Mouse (Mus musculus) lung, adult 2 months (tissue): ENCODE results near the gene Zfp358.

Source experiments
- CTCF ChIP-seq: fragments of 200-500 bp; IDR thresholded peaks from 2 replicates; pipeline ENCODE4 v1.5.1; 2011; ENCODE audit warnings: mild to moderate bottlenecking, low read length, control low read depth; ENCODE audit not compliant: insufficient read depth
- POLR2A ChIP-seq: fragments of 200-500 bp; IDR thresholded peaks from 2 replicates; pipeline ENCODE4 v1.6.1; 2011; ENCODE audit warnings: low read depth, mild to moderate bottlenecking, control low read depth, low read length, borderline replicate concordance; ENCODE audit errors: extremely low read depth

- no peak for TF ChIP-seq POLR2A
- no peak for TF ChIP-seq CTCF
Measured at GRCm38 (mm10) chr8:3546511-3546910, 53.6 kb downstream of the Zfp358 start.
